Mouse (Mus musculus) liver, adult 2 months (tissue): Measurements from ENCODE around the gene Hsd17b3.

ENCODE experiments used
- CTCF ChIP-seq: fragments of 200-500 bp; IDR thresholded peaks from 2 replicates; pipeline ENCODE4 v1.5.1; 2011; ENCODE audit warnings: low read depth, low read length, control low read depth
- POLR2A ChIP-seq: fragments of 200-500 bp; IDR thresholded peaks from 2 replicates; pipeline ENCODE4 v1.6.1; 2011; ENCODE audit warnings: low read length, control low read depth; ENCODE audit not compliant: insufficient read depth; ENCODE audit errors: extremely low read depth

- no peak for TF ChIP-seq POLR2A
- TF ChIP-seq CTCF: no peak
Measured at GRCm38 (mm10) chr13:64035036-64035435, 54.0 kb downstream of the Hsd17b3 start.
